Mouse (Mus musculus) midbrain, embryonic 11.5 days (tissue): ENCODE results near the gene Dld. TPM values are rescaled to one million over a fixed set of nuclear protein-coding genes. Genes with fewer than 3 reads are reported as not detected.

Source experiments
- ATAC-seq: fragments of 200-750 bp; cut with Nextera tagmentation; 2 replicates; pipeline ENCODE4 v1.8.0; 2017; ENCODE audit warnings: moderate TSS enrichment, moderate library complexity; ENCODE audit not compliant: low FRiP score
- DNase-seq: peaks from one replicate; pipeline ENCODE4 v3.0.0; 2015; ENCODE audit warnings: low spot score; ENCODE audit errors: missing footprints
- H3K27ac ChIP-seq: fragments of 300-500 bp; sonication (generic); 2 replicates; pipeline ENCODE4 v1.5.1; 2014; ENCODE audit warnings: low read depth, low read length
- H3K27me3 ChIP-seq: fragments of 300-500 bp; sonication (generic); 2 replicates; pipeline ENCODE4 v1.6.1; 2014; ENCODE audit warnings: mild to moderate bottlenecking, low read length, moderate library complexity, mixed read lengths; ENCODE audit not compliant: control insufficient read depth, insufficient read depth
- H3K36me3 ChIP-seq: fragments of 300-500 bp; sonication (generic); 2 replicates; pipeline ENCODE4 v1.6.1; 2014; ENCODE audit warnings: mild to moderate bottlenecking, low read length, moderate library complexity, mixed read lengths; ENCODE audit not compliant: control insufficient read depth, insufficient read depth
- H3K4me1 ChIP-seq: fragments of 300-500 bp; sonication (generic); 2 replicates; pipeline ENCODE4 v1.6.1; 2014; ENCODE audit warnings: low read length; ENCODE audit not compliant: control insufficient read depth, insufficient read depth
- H3K4me2 ChIP-seq: fragments of 300-500 bp; sonication (generic); 2 replicates; pipeline ENCODE4 v1.6.1; 2014; ENCODE audit warnings: mild to moderate bottlenecking, moderate library complexity
- H3K4me3 ChIP-seq: fragments of 300-500 bp; sonication (generic); 2 replicates; pipeline ENCODE4 v1.5.1; 2014; ENCODE audit warnings: low read depth, low read length
- H3K9ac ChIP-seq: fragments of 300-500 bp; sonication (generic); 2 replicates; pipeline ENCODE4 v1.6.1; 2014; ENCODE audit warnings: low read length
- H3K9me3 ChIP-seq: fragments of 300-500 bp; sonication (generic); 2 replicates; pipeline ENCODE4 v1.6.1; 2016; ENCODE audit warnings: low read length; ENCODE audit not compliant: control insufficient read depth
- WGBS: fragments of 180-500 bp; shearing (Covaris S2); extraction: QIAGEN DNeasy Blood & Tissue Kit; methylation state at CpG from one replicate; pipeline ENCODE4 v1.1.7; 2014; 5-methylcytosine and 5-hydroxymethylcytosine counted together
- polyA plus RNA-seq: library from polyadenylated mRNA; unstranded; fragments of >200 nt; fragmentation: Nextera tagmentation; extraction: Ambion mirVana; gene quantifications from 2 replicates; pipeline ENCODE4 v1.2.1, GENCODE M21; 2014

Dld gene
- polyA plus RNA-seq, 1 experiment from 2014 or later = 159 TPM

- no peaks in the 10 kb centered on the region for H3K4me1 ChIP-seq
- 91% methylated on average over 9 of the region's 9 CpGs for WGBS
- H3K36me3 ChIP-seq = no peaks in the 10 kb centered on the region
- no peaks in the 10 kb centered on the region for H3K27me3 ChIP-seq
- no peaks in the 10 kb centered on the region for H3K9me3 ChIP-seq
- DNase-seq = peak; percentile 61
- no peak for ATAC-seq
- no peak overlapping the region for H3K4me2 ChIP-seq
- H3K27ac ChIP-seq = no peak overlapping the region
- H3K9ac ChIP-seq = no peak overlapping the region
- no peak overlapping the region for H3K4me3 ChIP-seq
These were observed 51.0 kb downstream of the Dld start for GRCm38 (mm10) chr12:31300276-31300675.

GRCm38 (mm10) chr12:31299676-31300197 is 51.5 kb downstream of the Dld start:
- Histone ChIP-seq H3K27me3 (no peaks in the 10 kb centered on the region), H3K4me2 (no peak overlapping the region), H3K9me3 (no peaks in the 10 kb centered on the region), H3K4me3 (no peak overlapping the region), H3K36me3 (no peaks in the 10 kb centered on the region), H3K9ac (no peak overlapping the region), H3K27ac (no peak overlapping the region), H3K4me1 (no peaks in the 10 kb centered on the region)
- 93% methylated on average over 14 of the region's 14 CpGs for WGBS
- ATAC-seq = no peak
- DNase-seq = no peak

- Histone ChIP-seq H3K4me2 (no peak overlapping the region), H3K36me3 (no peaks in the 10 kb centered on the region), H3K27ac (no peak overlapping the region), H3K9ac (no peak overlapping the region), H3K27me3 (no peaks in the 10 kb centered on the region), H3K9me3 (no peaks in the 10 kb centered on the region), H3K4me3 (no peak overlapping the region), H3K4me1 (no peaks in the 10 kb centered on the region)
- WGBS = 88% methylated on average over 3 of the region's 3 CpGs
- DNase-seq = no peak
- ATAC-seq = no peak
These were observed 52.1 kb downstream of the Dld start for GRCm38 (mm10) chr12:31299126-31299525.

GRCm38 (mm10) chr12:31298530-31298929 is 52.7 kb downstream of the Dld start:
- no peak overlapping the region for H3K27ac ChIP-seq
- ATAC-seq (no peak), DNase-seq (no peak)
- no peak overlapping the region for H3K9ac ChIP-seq
- no peaks in the 10 kb centered on the region for H3K27me3 ChIP-seq
- H3K4me3 ChIP-seq = no peak overlapping the region
- no peak overlapping the region for H3K4me2 ChIP-seq
- no peaks in the 10 kb centered on the region for H3K4me1 ChIP-seq
- H3K36me3 ChIP-seq = no peaks in the 10 kb centered on the region
- 86% methylated on average over 8 of the region's 8 CpGs for WGBS
- no peaks in the 10 kb centered on the region for H3K9me3 ChIP-seq

GRCm38 (mm10) chr12:31298122-31298521 is 53.1 kb downstream of the Dld start:
- H3K9ac ChIP-seq = no peak overlapping the region
- no peaks in the 10 kb centered on the region for H3K9me3 ChIP-seq
- no peak overlapping the region for H3K4me2 ChIP-seq
- H3K27me3 ChIP-seq = no peaks in the 10 kb centered on the region
- no peak overlapping the region for H3K27ac ChIP-seq
- H3K36me3 ChIP-seq = no peaks in the 10 kb centered on the region
- DNase-seq = peak; percentile 49
- no peak overlapping the region for H3K4me3 ChIP-seq
- no peaks in the 10 kb centered on the region for H3K4me1 ChIP-seq
- ATAC-seq = no peak
- WGBS = 85% methylated on average over 4 of the region's 4 CpGs

- H3K36me3 ChIP-seq = no peaks in the 10 kb centered on the region
- H3K27ac ChIP-seq = no peak overlapping the region
- no peaks in the 10 kb centered on the region for H3K4me1 ChIP-seq
- H3K9ac ChIP-seq = no peak overlapping the region
- H3K9me3 ChIP-seq = no peaks in the 10 kb centered on the region
- no peaks in the 10 kb centered on the region for H3K27me3 ChIP-seq
- ATAC-seq (no peak), DNase-seq (peak; percentile 68)
- H3K4me3 ChIP-seq = no peak overlapping the region
- no peak overlapping the region for H3K4me2 ChIP-seq
- WGBS = 81% methylated on average over 4 of the region's 4 CpGs
These were observed 55.2 kb downstream of the Dld start for GRCm38 (mm10) chr12:31296097-31296496.

GRCm38 (mm10) chr12:31295505-31295904 is 55.7 kb downstream of the Dld start:
- no peak for ATAC-seq
- Histone ChIP-seq H3K27ac (no peak overlapping the region), H3K27me3 (no peaks in the 10 kb centered on the region), H3K9ac (no peak overlapping the region), H3K4me2 (no peak overlapping the region), H3K4me1 (no peaks in the 10 kb centered on the region), H3K36me3 (no peaks in the 10 kb centered on the region), H3K4me3 (no peak overlapping the region), H3K9me3 (no peaks in the 10 kb centered on the region)
- 72% methylated on average over 3 of the region's 3 CpGs for WGBS
- peak; percentile 81 for DNase-seq

- H3K9ac ChIP-seq = no peak overlapping the region
These were observed 56.3 kb downstream of the Dld start for GRCm38 (mm10) chr12:31294996-31295395.

GRCm38 (mm10) chr12:31294526-31294925 is 56.7 kb downstream of the Dld start:
- no peak overlapping the region for H3K9ac ChIP-seq
- H3K4me3 ChIP-seq = no peak overlapping the region
- no peak overlapping the region for H3K4me2 ChIP-seq
- H3K36me3 ChIP-seq = no peaks in the 10 kb centered on the region
- H3K9me3 ChIP-seq = no peaks in the 10 kb centered on the region
- 66% methylated on average over 10 of the region's 10 CpGs for WGBS
- H3K27me3 ChIP-seq = no peaks in the 10 kb centered on the region
- H3K27ac ChIP-seq = no peak overlapping the region
- ATAC-seq (peak; percentile 55), DNase-seq (peak; percentile 72)
- H3K4me1 ChIP-seq = no peaks in the 10 kb centered on the region

More at GRCm38 (mm10) chr12:31294996-31295395, 56.3 kb downstream of the Dld start:
- no peaks in the 10 kb centered on the region for H3K4me1 ChIP-seq
- H3K4me2 ChIP-seq = no peak overlapping the region
- no peaks in the 10 kb centered on the region for H3K9me3 ChIP-seq
- 82% methylated on average over 11 of the region's 11 CpGs for WGBS
- no peaks in the 10 kb centered on the region for H3K36me3 ChIP-seq
- H3K4me3 ChIP-seq = no peak overlapping the region
- ATAC-seq = no peak
- peak; percentile 65 for DNase-seq
- H3K27ac ChIP-seq = no peak overlapping the region
- no peaks in the 10 kb centered on the region for H3K27me3 ChIP-seq
